Mouse (Mus musculus) liver, embryonic 16.5 days (tissue): ENCODE data around the gene Parvb. TPM values are rescaled to one million over a fixed set of nuclear protein-coding genes. Genes with fewer than 3 reads are reported as not detected.
"Not testable (repeated sequence)": the region's sequence is repeated elsewhere in the genome, so short reads cannot be mapped to it uniquely, and the experiment has no call there.

Experiments
- ATAC-seq: fragments of 200-750 bp; cut with Nextera tagmentation; 2 replicates; pipeline ENCODE4 v1.8.0; 2017; ENCODE audit warnings: low read depth, mild to moderate bottlenecking, moderate number of reproducible peaks, moderate library complexity
- H3K27ac ChIP-seq: fragments of 300-500 bp; sonication (generic); 2 replicates; pipeline ENCODE4 v1.5.1; 2014; ENCODE audit warnings: mild to moderate bottlenecking, low read length
- H3K27me3 ChIP-seq: fragments of 300-500 bp; sonication (generic); 2 replicates; pipeline ENCODE4 v1.6.1; 2014; ENCODE audit warnings: low read depth, low read length, mixed read lengths; ENCODE audit not compliant: control insufficient read depth, insufficient read depth
- H3K36me3 ChIP-seq: fragments of 300-500 bp; sonication (generic); 2 replicates; pipeline ENCODE4 v1.6.1; 2014; ENCODE audit warnings: mild to moderate bottlenecking; ENCODE audit not compliant: control insufficient read depth, insufficient read depth
- H3K4me1 ChIP-seq: fragments of 300-500 bp; sonication (generic); 2 replicates; pipeline ENCODE4 v1.6.1; 2014; ENCODE audit warnings: low read depth, low read length, mixed read lengths; ENCODE audit not compliant: control insufficient read depth
- H3K4me2 ChIP-seq: fragments of 300-500 bp; sonication (generic); 2 replicates; pipeline ENCODE4 v1.6.1; 2014; ENCODE audit warnings: low read depth, low read length, mixed read lengths
- H3K4me3 ChIP-seq: fragments of 300-500 bp; sonication (generic); 2 replicates; pipeline ENCODE4 v1.5.1; 2014; ENCODE audit warnings: low read depth, mild to moderate bottlenecking, low read length
- H3K9ac ChIP-seq: fragments of 300-500 bp; sonication (generic); 2 replicates; pipeline ENCODE4 v1.6.1; 2014; ENCODE audit warnings: low read depth, low read length
- H3K9me3 ChIP-seq: fragments of 300-500 bp; sonication (generic); replicated peaks from 2 replicates; pipeline ENCODE4 v1.6.1; 2016; ENCODE audit warnings: low read length; ENCODE audit not compliant: control insufficient read depth
- WGBS: fragments of 180-500 bp; shearing (Covaris S2); extraction: QIAGEN DNeasy Blood & Tissue Kit; methylation state at CpG from one replicate; pipeline ENCODE4 v1.1.7; 2014; ENCODE audit not compliant: insufficient replicate concordance; 5-methylcytosine and 5-hydroxymethylcytosine counted together
- polyA plus RNA-seq: library from polyadenylated mRNA; unstranded; fragments of >200 nt; fragmentation: Nextera tagmentation; extraction: Ambion mirVana; gene quantifications from 2 replicates; pipeline ENCODE4 v1.2.1, GENCODE M21; 2015

The Parvb gene
- polyA plus RNA-seq, 1 experiment from 2014 or later: 6.5 TPM

- WGBS: 46% methylated on average over 5 of the region's 5 CpGs
Measured at GRCm38 (mm10) chr15:84284059-84284458, 52.2 kb downstream of the Parvb start.

DNA sequence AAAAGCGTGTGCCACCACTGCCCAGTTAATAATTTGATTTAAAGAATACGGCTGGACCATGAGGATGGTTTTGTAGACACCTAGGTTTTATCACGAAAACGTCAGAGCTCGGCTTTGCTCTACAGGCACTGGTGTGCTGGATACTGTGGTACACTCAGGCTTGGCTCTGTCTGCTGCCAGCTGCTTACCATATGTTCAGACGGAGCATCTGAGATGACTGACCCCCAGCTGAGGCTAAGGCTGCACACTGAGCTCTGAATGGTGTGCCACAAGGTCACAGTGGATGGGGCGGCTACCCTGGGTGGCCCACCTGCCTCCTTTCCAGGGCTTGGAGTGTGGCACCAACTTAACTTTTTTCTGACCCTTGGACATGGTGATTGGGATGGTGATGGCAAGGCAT lies 53.6 kb downstream of the Parvb start:
- WGBS: 73% methylated on average over 7 of the region's 7 CpGs
- Histone ChIP-seq H3K36me3 (no peaks in the 10 kb centered on the region), H3K9me3 (no peaks in the 10 kb centered on the region), H3K4me1 (no peaks in the 10 kb centered on the region), H3K4me2 (no peak overlapping the region), H3K9ac (no peak overlapping the region), H3K4me3 (no peak overlapping the region), H3K27ac (no peak overlapping the region), H3K27me3 (no peaks in the 10 kb centered on the region)
- ATAC-seq: no peak

More at GRCm38 (mm10) chr15:84284059-84284458, 52.2 kb downstream of the Parvb start:
- no peak overlapping the region for H3K27ac ChIP-seq
- H3K9ac ChIP-seq: no peak overlapping the region
- no peaks in the 10 kb centered on the region for H3K27me3 ChIP-seq
- no peak overlapping the region for H3K4me3 ChIP-seq
- H3K36me3 ChIP-seq: no peaks in the 10 kb centered on the region
- no peak for ATAC-seq
- no peaks in the 10 kb centered on the region for H3K4me1 ChIP-seq
- no peak overlapping the region for H3K4me2 ChIP-seq
- H3K9me3 ChIP-seq: no peaks in the 10 kb centered on the region

DNA sequence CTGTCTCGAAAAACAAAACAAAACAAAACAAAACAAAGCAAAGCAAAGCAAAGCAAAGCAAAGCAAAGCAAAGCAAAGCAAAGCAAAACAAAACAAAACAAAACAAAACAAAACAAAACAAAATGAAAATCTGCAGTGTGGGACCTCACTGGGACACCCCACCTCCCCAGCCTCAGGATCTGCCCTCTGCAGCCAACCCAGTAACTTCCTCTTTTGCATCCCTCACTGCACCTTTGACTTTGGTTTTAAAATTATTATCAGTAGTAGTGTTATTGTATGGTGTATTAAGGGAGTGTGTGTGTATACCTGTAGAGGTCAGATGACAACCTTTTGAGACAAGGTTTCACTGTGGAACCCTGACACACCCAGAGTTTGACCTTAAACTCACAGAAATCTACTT lies 57.1 kb downstream of the Parvb start:
- ATAC-seq, H3K27me3 ChIP-seq, H3K9ac ChIP-seq, H3K4me3 ChIP-seq, H3K9me3 ChIP-seq, H3K36me3 ChIP-seq, H3K4me2 ChIP-seq, H3K27ac ChIP-seq, H3K4me1 ChIP-seq: not testable (repeated sequence)
- WGBS: 48% methylated on average over 1 of the region's 1 CpGs

DNA sequence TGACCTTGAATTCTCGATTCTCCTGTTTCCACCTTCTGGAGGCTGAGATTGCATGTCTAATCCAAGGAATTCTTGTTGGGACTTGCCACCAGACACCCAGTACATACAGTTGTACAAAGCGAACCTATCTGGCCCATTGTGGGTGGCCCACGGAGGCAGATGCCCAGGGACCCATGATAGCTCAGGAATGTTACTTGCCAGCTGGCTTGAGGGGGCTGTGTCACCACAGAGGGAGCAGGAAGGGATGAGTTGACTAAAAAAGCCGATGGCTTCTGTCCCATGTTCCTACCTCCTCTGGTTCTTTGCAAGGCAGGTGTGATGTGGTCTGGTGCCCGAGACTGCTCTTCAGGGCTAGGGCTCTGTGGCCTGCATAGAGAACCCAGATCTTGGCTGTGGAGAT lies 59.3 kb downstream of the Parvb start:
- ATAC-seq: no peak
- 71% methylated on average over 5 of the region's 5 CpGs for WGBS
- Histone ChIP-seq H3K9ac (no peak overlapping the region), H3K9me3 (no peaks in the 10 kb centered on the region), H3K27me3 (no peaks in the 10 kb centered on the region), H3K4me1 (no peaks in the 10 kb centered on the region), H3K27ac (no peak overlapping the region), H3K36me3 (no peaks in the 10 kb centered on the region), H3K4me3 (no peak overlapping the region), H3K4me2 (no peak overlapping the region)

GRCm38 (mm10) chr15:84293590-84293989 lies 61.7 kb downstream of the Parvb start:
- Histone ChIP-seq H3K27me3 (no peaks in the 10 kb centered on the region), H3K9ac (no peak overlapping the region), H3K4me1 (no peaks in the 10 kb centered on the region), H3K4me3 (no peak overlapping the region), H3K27ac (no peak overlapping the region), H3K9me3 (no peaks in the 10 kb centered on the region), H3K36me3 (no peaks in the 10 kb centered on the region), H3K4me2 (no peak overlapping the region)
- ATAC-seq: no peak
- WGBS: 41% methylated on average over 12 of the region's 12 CpGs

DNA sequence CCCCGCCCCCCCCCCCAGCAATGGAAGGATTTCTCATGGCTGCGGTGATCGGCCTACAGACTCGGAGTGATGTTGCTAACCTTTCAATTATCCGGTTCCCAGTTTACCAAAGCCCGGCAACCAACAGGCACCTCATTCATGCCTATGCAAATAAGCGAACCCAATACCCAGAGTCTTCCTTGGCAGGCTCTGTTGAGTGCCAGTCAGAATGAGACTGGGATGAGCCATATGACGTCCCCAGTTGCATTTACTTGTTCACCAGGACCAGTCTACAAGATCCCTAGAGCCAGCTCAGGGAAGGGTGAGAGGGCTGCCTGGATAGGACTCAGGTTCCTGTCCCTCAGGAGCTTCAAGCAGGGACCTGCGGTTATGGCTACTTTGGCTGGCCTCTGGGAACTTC lies 62.5 kb downstream of the Parvb start:
- no peak overlapping the region for H3K9ac ChIP-seq
- no peak overlapping the region for H3K27ac ChIP-seq
- H3K4me2 ChIP-seq: no peak overlapping the region
- no peak for ATAC-seq
- no peak overlapping the region for H3K4me3 ChIP-seq
- 80% methylated on average over 9 of the region's 9 CpGs for WGBS
- no peaks in the 10 kb centered on the region for H3K9me3 ChIP-seq
- H3K27me3 ChIP-seq: no peaks in the 10 kb centered on the region
- H3K36me3 ChIP-seq: no peaks in the 10 kb centered on the region
- no peaks in the 10 kb centered on the region for H3K4me1 ChIP-seq

GRCm38 (mm10) chr15:84295225-84295624 lies 63.4 kb downstream of the Parvb start:
- no peak for ATAC-seq
- 73% methylated on average over 10 of the region's 10 CpGs for WGBS
- Histone ChIP-seq H3K9ac (no peak overlapping the region), H3K27ac (no peak overlapping the region), H3K4me3 (no peak overlapping the region), H3K27me3 (no peaks in the 10 kb centered on the region), H3K4me2 (no peak overlapping the region), H3K9me3 (no peaks in the 10 kb centered on the region), H3K4me1 (no peaks in the 10 kb centered on the region), H3K36me3 (no peaks in the 10 kb centered on the region)

- no peak overlapping the region for H3K4me3 ChIP-seq
- H3K4me2 ChIP-seq: no peak overlapping the region
- H3K9ac ChIP-seq: no peak overlapping the region
- no peaks in the 10 kb centered on the region; the same call in 1 of the 2 replicates for H3K4me1 ChIP-seq
- H3K27ac ChIP-seq: no peak overlapping the region
- WGBS: 38% methylated on average over 8 of the region's 8 CpGs
- H3K27me3 ChIP-seq: no peaks in the 10 kb centered on the region
- H3K9me3 ChIP-seq: no peaks in the 10 kb centered on the region
- ATAC-seq: no peak
- no peaks in the 10 kb centered on the region for H3K36me3 ChIP-seq
Measured at GRCm38 (mm10) chr15:84297454-84297853, 65.6 kb downstream of the Parvb start.

GRCm38 (mm10) chr15:84298804-84299370 lies 67.0 kb downstream of the Parvb start:
- H3K36me3 ChIP-seq: no peaks in the 10 kb centered on the region
- no peaks in the 10 kb centered on the region for H3K27me3 ChIP-seq
- no peak overlapping the region for H3K9ac ChIP-seq
- H3K4me3 ChIP-seq: no peak overlapping the region
- H3K27ac ChIP-seq: no peak overlapping the region
- no peak overlapping the region for H3K4me2 ChIP-seq
- peaks cover 2% of the 10 kb centered on the region; the same call in 1 of the 2 replicates for H3K4me1 ChIP-seq
- no peaks in the 10 kb centered on the region for H3K9me3 ChIP-seq
- WGBS: 61% methylated on average over 13 of the region's 13 CpGs
- no peak for ATAC-seq
